Mouse (Mus musculus): ENCODE measurements at regions not wholly inside any gene's neighbourhood (a gene's known extent, or its start where the extent isn't known, plus 50 kb on each side); places are given as distances from the start of the nearest gene placed in this dataset.

- DNase-seq = peak; percentile 8
These were observed 56.8 kb upstream of the Edn1 start for GRCm38 (mm10) chr13:42244240-42245086.

GRCm38 (mm10) chr13:42245753-42246409, 55.4 kb upstream of the Edn1 start:
- peak; percentile 17 for DNase-seq

Measured in thymus, postnatal 25 days (tissue).